Mouse (Mus musculus): Measurements from ENCODE around the gene Prps1l3. TPM values are rescaled to one million over a fixed set of nuclear protein-coding genes. Genes with fewer than 3 reads are reported as not detected.

Prps1l3 gene
- polyA plus RNA-seq (2021; fragmentation: Nextera tagmentation): 11.0 and 13.6 TPM in 2 replicates
- long read RNA-seq, experiment 1, transcript Prps1l3-201 (2 exons, 1,720 nt): major isoform, 30 of 30 reads
- long read RNA-seq, experiment 1, partial matches to known transcripts: 0 of 30 reads
- long read RNA-seq, experiment 1, other reads (novel, unspliced or antisense): 0 of 30 reads
- long read RNA-seq, experiment 2, transcript Prps1l3-201 (2 exons, 1,720 nt): major isoform, 131 of 139 reads
- long read RNA-seq, experiment 2, partial matches to known transcripts: 7 of 139 reads
- long read RNA-seq, experiment 2, other reads (novel, unspliced or antisense): 1 of 139 reads

GRCm38 (mm10) chr12:57230192-57230706 lies at the start of gene Prps1l3, which contains the start of gene Mipol1:
Gene Prps1l3 (plus strand): TSS chr12:57230412.
Gene Mipol1 (plus strand): TSS chr12:57230427.

GRCm38 (mm10) chr12:57197363-57198026 lies 32.7 kb upstream of the Prps1l3 start, which contains the start of gene Slc25a21:
Gene Slc25a21 (minus strand): TSS chr12:57197472.

Other genes with a start within 250 kb of the Prps1l3 start
- 1.1 and 1.3 TPM in 2 replicates for gene Slc25a21, start 32.9 kb upstream of the Prps1l3 start, polyA plus RNA-seq (2021; fragmentation: Nextera tagmentation)
- gene Mipol1, start within 50 bp of the Prps1l3 start, polyA plus RNA-seq (2021; fragmentation: Nextera tagmentation): 4.6 and 5.0 TPM in 2 replicates

Measured in layer of hippocampus, adult 6 months (tissue).